Mouse (Mus musculus) bone marrow macrophage, adult 2 months (primary cell): Measurements from ENCODE around the gene Smap1. TPM values are rescaled to one million over a fixed set of nuclear protein-coding genes. Genes with fewer than 3 reads are reported as not detected.

Experiments used
- H3K27ac ChIP-seq: 2 replicates; pipeline ENCODE4 v1.5.1; 2012; ENCODE audit warnings: low read depth, low read length; ENCODE audit not compliant: insufficient read depth
- H3K4me1 ChIP-seq: 2 replicates; pipeline ENCODE4 v1.6.1; 2012; ENCODE audit warnings: low read length; ENCODE audit not compliant: control insufficient read depth, insufficient read depth
- H3K4me3 ChIP-seq: 2 replicates; pipeline ENCODE4 v1.5.1; 2012; ENCODE audit warnings: mild to moderate bottlenecking, low read length, moderate library complexity; ENCODE audit not compliant: insufficient read depth
- CTCF ChIP-seq: IDR thresholded peaks from 2 replicates; pipeline ENCODE4 v1.5.1; 2012; ENCODE audit warnings: low read depth, mild to moderate bottlenecking, low read length, moderate library complexity
- POLR2A ChIP-seq: IDR thresholded peaks from 2 replicates; pipeline ENCODE4 v1.6.1; 2012; ENCODE audit warnings: mild to moderate bottlenecking, low read depth, low read length, borderline replicate concordance
- polyA plus RNA-seq: library from polyadenylated mRNA; stranded (reverse); fragments of >200 nt; gene quantifications from 2 replicates; pipeline ENCODE4 v1.2.4, GENCODE M21; 2012; ENCODE audit not compliant: missing spikeins, insufficient read depth, insufficient read length

Smap1 gene
- polyA plus RNA-seq, 1 experiment: 52.5 TPM

GRCm38 (mm10) chr1:23948290-23948689 lies 26.2 kb upstream of the Smap1 start:
- TF ChIP-seq CTCF: no peak
- TF ChIP-seq POLR2A: no peak
- H3K4me3 ChIP-seq: no peak overlapping the region
- no peaks in the 10 kb centered on the region for H3K4me1 ChIP-seq
- no peak overlapping the region for H3K27ac ChIP-seq

GRCm38 (mm10) chr1:23944076-23944475 lies 22.0 kb upstream of the Smap1 start:
- TF ChIP-seq POLR2A: no peak
- TF ChIP-seq CTCF: no peak
- Histone ChIP-seq H3K27ac (no peak overlapping the region), H3K4me1 (no peaks in the 10 kb centered on the region), H3K4me3 (no peak overlapping the region)

GRCm38 (mm10) chr1:23943146-23943940 lies 21.2 kb upstream of the Smap1 start:
- Histone ChIP-seq H3K27ac (no peak overlapping the region), H3K4me1 (no peaks in the 10 kb centered on the region), H3K4me3 (no peak overlapping the region)
- TF ChIP-seq CTCF (no peak), POLR2A (no peak)

- TF ChIP-seq POLR2A: no peak
- no peak for TF ChIP-seq CTCF
- Histone ChIP-seq H3K27ac (no peak overlapping the region), H3K4me1 (no peaks in the 10 kb centered on the region), H3K4me3 (no peak overlapping the region)
Measured at GRCm38 (mm10) chr1:23935408-23935762, 13.3 kb upstream of the Smap1 start.

- no peak overlapping the region for H3K27ac ChIP-seq
- TF ChIP-seq POLR2A: no peak
- TF ChIP-seq CTCF: no peak
- no peaks in the 10 kb centered on the region for H3K4me1 ChIP-seq
- H3K4me3 ChIP-seq: no peak overlapping the region
Measured at GRCm38 (mm10) chr1:23934669-23935407, 12.7 kb upstream of the Smap1 start.

- H3K4me1 ChIP-seq: no peaks in the 10 kb centered on the region
- H3K4me3 ChIP-seq: no peak overlapping the region
- no peak overlapping the region for H3K27ac ChIP-seq
- TF ChIP-seq CTCF (no peak), POLR2A (no peak)
Measured at GRCm38 (mm10) chr1:23929410-23929809, 7.3 kb upstream of the Smap1 start.

GRCm38 (mm10) chr1:23928371-23928770 lies 6.3 kb upstream of the Smap1 start:
- Histone ChIP-seq H3K27ac (no peak overlapping the region), H3K4me3 (no peak overlapping the region), H3K4me1 (no peaks in the 10 kb centered on the region)
- no peak for TF ChIP-seq CTCF
- TF ChIP-seq POLR2A: no peak

GRCm38 (mm10) chr1:23923779-23924708 lies 1.9 kb upstream of the Smap1 start:
- H3K4me3 ChIP-seq: no peak overlapping the region
- peaks cover 2% of the 10 kb centered on the region; the same call in 1 of the 2 replicates for H3K4me1 ChIP-seq
- no peak overlapping the region for H3K27ac ChIP-seq
- TF ChIP-seq POLR2A (no peak), CTCF (no peak)

- Histone ChIP-seq H3K27ac (no peak overlapping the region), H3K4me1 (peaks cover 8% of the 10 kb centered on the region), H3K4me3 (peak overlapping the region; percentile 54)
- TF ChIP-seq CTCF: no peak
- TF ChIP-seq POLR2A: 0 out of 2 replicates have a peak, but pooled peaks have one; percentile 17
Measured at GRCm38 (mm10) chr1:23922530-23922884, 390 bp upstream of the Smap1 start.
